Mouse (Mus musculus) embryonic facial prominence, embryonic 11.5 days (tissue): ENCODE results near the gene Mrpl14. TPM values are rescaled to one million over a fixed set of nuclear protein-coding genes. Genes with fewer than 3 reads are reported as not detected.

Experiments
- ATAC-seq: fragments of 200-750 bp; cut with Nextera tagmentation; replicated peaks from 2 replicates; pipeline ENCODE4 v1.8.0; 2017; ENCODE audit warnings: low read depth; ENCODE audit not compliant: insufficient number of reproducible peaks, low FRiP score, low TSS enrichment
- DNase-seq: peaks from one replicate; pipeline ENCODE4 v3.0.0-alpha.2; 2015; ENCODE audit warnings: low spot score
- H3K27ac ChIP-seq: fragments of 300-500 bp; sonication (generic); replicated peaks from 2 replicates; pipeline ENCODE4 v1.5.1; 2014; ENCODE audit warnings: mild to moderate bottlenecking, low read depth, low read length, control low read depth
- H3K27me3 ChIP-seq: fragments of 300-500 bp; sonication (generic); 2 replicates; pipeline ENCODE4 v1.6.1; 2014; ENCODE audit warnings: mild to moderate bottlenecking, low read length, moderate library complexity, mixed read lengths; ENCODE audit not compliant: control insufficient read depth, insufficient read depth
- H3K36me3 ChIP-seq: fragments of 300-500 bp; sonication (generic); replicated peaks from 2 replicates; pipeline ENCODE4 v1.6.1; 2014; ENCODE audit warnings: low read depth, mild to moderate bottlenecking, low read length, moderate library complexity, mixed read lengths; ENCODE audit not compliant: control insufficient read depth, insufficient read depth
- H3K4me1 ChIP-seq: fragments of 300-500 bp; sonication (generic); 2 replicates; pipeline ENCODE4 v1.6.1; 2014; ENCODE audit warnings: low read length, mixed read lengths; ENCODE audit not compliant: control insufficient read depth, insufficient read depth
- H3K4me2 ChIP-seq: fragments of 300-500 bp; sonication (generic); 2 replicates; pipeline ENCODE4 v1.6.1; 2014; ENCODE audit warnings: low read depth, mild to moderate bottlenecking, control low read depth, low read length, moderate library complexity
- H3K4me3 ChIP-seq: fragments of 300-500 bp; sonication (generic); 2 replicates; pipeline ENCODE4 v1.5.1; 2014; ENCODE audit warnings: low read depth, low read length, control low read depth
- H3K9ac ChIP-seq: fragments of 300-500 bp; sonication (generic); replicated peaks from 2 replicates; pipeline ENCODE4 v1.6.1; 2014; ENCODE audit warnings: mild to moderate bottlenecking, control low read depth, low read length
- H3K9me3 ChIP-seq: fragments of 300-500 bp; sonication (generic); replicated peaks from 2 replicates; pipeline ENCODE4 v1.6.1; 2016; ENCODE audit warnings: mild to moderate bottlenecking, low read length, inconsistent platforms, mixed read lengths; ENCODE audit not compliant: control insufficient read depth
- WGBS: fragments of 180-500 bp; shearing (Covaris S2); extraction: QIAGEN DNeasy Blood & Tissue Kit; methylation state at CpG from one replicate; pipeline ENCODE4 v1.1.7; 2014; 5-methylcytosine and 5-hydroxymethylcytosine counted together
- polyA plus RNA-seq: library from polyadenylated mRNA; unstranded; fragments of >200 nt; fragmentation: Nextera tagmentation; extraction: Ambion mirVana; gene quantifications from 2 replicates; pipeline ENCODE4 v1.2.1, GENCODE M21; 2014

Mrpl14 gene
- polyA plus RNA-seq, 1 experiment from 2014 or later, result 127 TPM

DNA sequence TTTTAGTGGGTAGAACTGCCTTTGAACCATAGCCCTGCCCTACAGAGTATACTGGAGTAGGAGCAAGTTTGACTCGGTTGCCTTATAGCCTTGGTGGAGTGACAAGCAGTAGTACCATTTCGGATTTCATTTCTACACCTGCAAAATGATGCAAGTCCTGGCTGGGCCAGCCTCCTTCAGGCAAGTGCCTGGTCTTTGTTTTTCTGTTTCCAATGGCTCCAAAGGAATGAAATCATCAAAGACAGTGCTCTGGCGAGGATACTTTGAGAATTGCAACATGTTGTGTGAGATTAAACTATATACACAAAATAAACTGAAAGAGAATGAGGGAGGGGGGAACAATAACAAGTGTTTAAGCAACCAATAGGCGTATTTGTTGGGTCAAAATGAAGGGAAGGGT, 3.9 kb downstream of the Mrpl14 start:
- H3K36me3 ChIP-seq, result no peaks in the 10 kb centered on the region
- H3K9me3 ChIP-seq, result no peaks in the 10 kb centered on the region

DNA sequence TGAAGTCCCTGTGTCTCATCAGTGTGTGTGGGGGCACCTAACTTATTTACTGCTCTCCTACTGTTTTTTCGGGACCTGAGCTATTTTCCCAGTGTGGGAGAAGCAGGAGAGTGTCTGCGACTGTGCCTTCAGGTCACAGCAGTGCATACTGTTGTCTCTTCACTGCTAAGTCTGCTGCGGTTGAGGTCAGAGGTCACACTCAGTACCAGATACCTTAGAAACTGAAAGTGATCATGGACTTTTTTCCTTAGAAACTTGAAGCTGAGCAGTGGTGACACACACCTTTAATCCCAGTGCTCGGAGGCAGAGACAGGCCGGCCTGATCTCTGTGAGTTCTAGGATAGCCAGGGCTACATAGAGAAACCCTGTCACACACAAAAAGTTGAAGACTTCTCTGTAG, 6.0 kb downstream of the Mrpl14 start:
- Histone ChIP-seq H3K27me3 (no peaks in the 10 kb centered on the region), H3K36me3 (no peaks in the 10 kb centered on the region), H3K4me2 (no peak overlapping the region), H3K9ac (no peak overlapping the region), H3K27ac (no peak overlapping the region), H3K4me1 (no peaks in the 10 kb centered on the region; the same call in 1 of the 2 replicates), H3K9me3 (no peaks in the 10 kb centered on the region), H3K4me3 (no peak overlapping the region)
- WGBS, result 68% methylated on average over 5 of the region's 5 CpGs
- DNase-seq, result no peak
- ATAC-seq, result no peak

More for the DNA sequence above, 3.9 kb downstream of the Mrpl14 start:
- Histone ChIP-seq H3K4me2 (no peak overlapping the region), H3K4me3 (no peak overlapping the region), H3K4me1 (no peaks in the 10 kb centered on the region; the same call in 1 of the 2 replicates), H3K27me3 (no peaks in the 10 kb centered on the region), H3K9ac (no peak overlapping the region), H3K27ac (no peak overlapping the region)
- DNase-seq, result no peak
- no peak for ATAC-seq
- WGBS, result 89% methylated on average over 4 of the region's 4 CpGs

DNA sequence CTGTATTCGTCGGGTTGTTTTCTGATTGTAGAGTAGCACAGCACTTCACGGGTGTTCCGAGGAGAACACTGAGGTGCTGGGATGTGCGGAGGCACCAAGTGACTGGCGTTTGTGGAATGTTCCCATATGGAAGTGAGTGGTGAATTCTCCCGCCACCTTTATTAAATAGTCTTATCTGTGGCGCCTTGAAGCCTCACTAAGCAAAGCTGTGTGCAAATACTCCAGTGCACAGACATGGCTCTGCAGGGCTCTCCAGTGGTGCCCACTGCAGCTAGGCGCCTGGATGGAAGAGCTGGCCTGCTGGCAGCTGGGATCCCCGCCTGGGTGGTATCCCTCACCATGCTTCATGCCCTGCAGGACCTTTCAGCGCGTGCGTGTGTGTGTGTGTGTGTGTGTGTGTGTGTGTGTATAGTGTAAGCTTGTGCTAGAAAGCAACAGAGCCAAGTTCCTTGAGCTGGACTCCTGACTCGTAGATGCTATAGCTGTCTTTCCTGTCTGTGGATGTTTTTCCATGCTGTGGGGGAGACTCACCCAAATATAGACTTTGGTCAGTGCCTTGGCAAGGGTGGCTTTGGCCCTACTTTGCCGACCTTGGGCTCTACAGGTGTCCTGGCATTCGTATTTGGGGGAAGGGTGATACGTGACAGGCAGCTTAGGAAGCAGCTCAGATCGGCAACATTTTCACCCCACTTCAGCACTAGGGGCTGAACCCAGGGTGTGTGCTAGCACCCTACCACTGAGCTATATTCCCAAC, 7.9 kb downstream of the Mrpl14 start:
- Histone ChIP-seq H3K9ac (no peak overlapping the region), H3K36me3 (0 out of 2 replicates have a peak, but pooled peaks cover 2% of the 10 kb centered on the region), H3K4me3 (no peak overlapping the region), H3K9me3 (no peaks in the 10 kb centered on the region), H3K27me3 (no peaks in the 10 kb centered on the region), H3K4me2 (no peak overlapping the region), H3K27ac (no peak overlapping the region), H3K4me1 (no peaks in the 10 kb centered on the region; the same call in 1 of the 2 replicates)
- 85% methylated on average over 18 of the region's 18 CpGs for WGBS
- DNase-seq (no peak), ATAC-seq (no peak)

DNA sequence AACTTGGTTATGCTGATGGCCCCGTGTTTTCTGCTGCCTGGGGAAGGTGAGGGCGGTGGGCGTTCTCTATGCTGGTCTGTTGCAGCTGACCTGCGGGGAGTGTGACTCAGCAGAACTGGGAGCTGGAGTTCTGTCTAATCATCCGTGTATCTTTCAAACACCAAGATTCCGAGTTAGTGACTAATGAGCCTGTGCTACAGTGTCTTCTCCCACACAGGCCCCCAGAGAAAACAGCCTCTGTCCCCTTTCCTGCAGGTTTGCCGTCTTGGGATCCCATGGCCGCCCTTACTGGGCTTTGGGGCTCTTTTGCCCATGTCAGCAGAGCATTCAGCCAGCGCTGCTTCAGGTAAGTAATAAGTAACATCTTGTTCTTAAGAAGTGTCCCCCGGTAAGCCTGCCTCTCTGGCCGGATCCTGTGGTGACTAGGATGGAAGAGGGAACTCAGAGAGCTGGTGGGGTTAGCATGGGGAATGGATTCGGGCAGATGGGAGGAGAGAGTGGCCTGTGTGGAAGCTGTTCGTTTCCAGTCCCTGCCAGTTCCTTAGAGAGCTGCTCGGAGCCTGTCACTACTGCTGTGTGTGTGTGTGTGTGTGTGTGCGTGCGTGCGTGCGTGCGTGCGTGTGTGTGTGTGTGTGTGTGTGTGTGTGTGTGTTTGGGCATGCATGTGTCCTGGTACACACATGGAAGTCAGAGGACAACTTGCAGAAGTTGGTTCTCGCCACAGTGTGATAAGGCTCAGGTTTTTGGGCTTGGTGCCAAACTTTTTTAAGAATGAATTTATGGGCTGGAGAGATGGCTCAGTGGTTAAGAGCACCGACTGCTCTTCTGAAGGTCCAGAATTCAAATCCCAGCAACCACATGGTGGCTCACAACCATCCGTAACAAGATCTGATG, 9.4 kb downstream of the Mrpl14 start:
- H3K27me3 ChIP-seq, result no peaks in the 10 kb centered on the region
- DNase-seq (no peak), ATAC-seq (no peak)
- WGBS, result 79% methylated on average over 23 of the region's 23 CpGs
- H3K4me3 ChIP-seq, result no peak overlapping the region
- no peaks in the 10 kb centered on the region; the same call in 1 of the 2 replicates for H3K4me1 ChIP-seq
- no peak overlapping the region for H3K4me2 ChIP-seq
- H3K9ac ChIP-seq, result no peak overlapping the region
- no peaks in the 10 kb centered on the region for H3K9me3 ChIP-seq
- 0 out of 2 replicates have a peak, but pooled peaks cover 5% of the 10 kb centered on the region for H3K36me3 ChIP-seq
- no peak overlapping the region for H3K27ac ChIP-seq

DNA sequence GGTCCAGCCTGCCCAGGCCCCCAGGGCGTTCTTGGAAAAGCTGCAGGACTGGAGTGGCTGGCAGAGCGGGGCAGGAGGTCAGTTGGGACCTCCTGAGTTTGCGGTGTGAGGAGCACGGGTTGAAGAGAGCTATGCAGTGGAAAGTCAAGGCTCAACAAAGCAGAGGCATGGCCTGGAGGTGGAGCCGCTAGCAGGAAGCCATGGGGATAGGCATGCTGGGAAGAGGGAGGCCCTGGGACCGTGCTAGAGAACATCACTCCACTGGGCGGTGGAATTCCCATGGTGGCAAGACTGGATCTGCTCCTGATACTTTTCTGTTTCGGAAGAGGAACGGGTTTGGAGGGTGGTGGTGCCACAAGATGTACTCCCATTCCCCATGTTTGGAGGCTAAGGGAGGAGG, 10.9 kb downstream of the Mrpl14 start:
- Histone ChIP-seq H3K4me1 (no peaks in the 10 kb centered on the region; the same call in 1 of the 2 replicates), H3K36me3 (0 out of 2 replicates have a peak, but pooled peaks cover 5% of the 10 kb centered on the region), H3K4me2 (no peak overlapping the region), H3K4me3 (no peak overlapping the region), H3K27me3 (no peaks in the 10 kb centered on the region), H3K27ac (no peak overlapping the region), H3K9me3 (no peaks in the 10 kb centered on the region), H3K9ac (no peak overlapping the region)
- ATAC-seq (no peak), DNase-seq (no peak)
- 90% methylated on average over 9 of the region's 9 CpGs for WGBS

DNA sequence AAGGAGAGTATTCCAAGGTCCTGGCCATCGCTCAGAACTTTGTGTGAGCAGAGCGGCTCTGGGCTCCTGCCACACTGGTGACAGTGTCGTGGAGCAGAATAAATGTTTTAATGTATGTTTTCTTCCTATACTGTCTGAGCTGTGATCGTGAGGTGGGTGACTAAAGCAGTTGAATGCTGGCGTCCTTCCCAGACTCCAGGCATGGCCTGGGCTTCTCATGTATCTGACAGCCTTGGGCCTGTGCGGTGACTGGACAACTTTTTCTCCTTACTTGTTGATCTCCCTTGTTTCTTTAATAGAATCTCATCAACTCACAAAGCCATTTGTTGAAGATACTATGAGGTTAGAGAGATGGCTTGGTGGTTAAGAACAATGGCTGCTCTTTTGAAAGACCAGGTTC, 12.2 kb downstream of the Mrpl14 start:
- no peak for DNase-seq
- H3K4me1 ChIP-seq, result no peaks in the 10 kb centered on the region; the same call in 1 of the 2 replicates
- H3K4me3 ChIP-seq, result no peak overlapping the region
- WGBS, result 92% methylated on average over 6 of the region's 6 CpGs
- no peak overlapping the region for H3K9ac ChIP-seq
- ATAC-seq, result no peak
- no peaks in the 10 kb centered on the region for H3K9me3 ChIP-seq
- no peaks in the 10 kb centered on the region for H3K27me3 ChIP-seq
- no peak overlapping the region for H3K27ac ChIP-seq
- 0 out of 2 replicates have a peak, but pooled peaks cover 5% of the 10 kb centered on the region for H3K36me3 ChIP-seq
- no peak overlapping the region for H3K4me2 ChIP-seq

DNA sequence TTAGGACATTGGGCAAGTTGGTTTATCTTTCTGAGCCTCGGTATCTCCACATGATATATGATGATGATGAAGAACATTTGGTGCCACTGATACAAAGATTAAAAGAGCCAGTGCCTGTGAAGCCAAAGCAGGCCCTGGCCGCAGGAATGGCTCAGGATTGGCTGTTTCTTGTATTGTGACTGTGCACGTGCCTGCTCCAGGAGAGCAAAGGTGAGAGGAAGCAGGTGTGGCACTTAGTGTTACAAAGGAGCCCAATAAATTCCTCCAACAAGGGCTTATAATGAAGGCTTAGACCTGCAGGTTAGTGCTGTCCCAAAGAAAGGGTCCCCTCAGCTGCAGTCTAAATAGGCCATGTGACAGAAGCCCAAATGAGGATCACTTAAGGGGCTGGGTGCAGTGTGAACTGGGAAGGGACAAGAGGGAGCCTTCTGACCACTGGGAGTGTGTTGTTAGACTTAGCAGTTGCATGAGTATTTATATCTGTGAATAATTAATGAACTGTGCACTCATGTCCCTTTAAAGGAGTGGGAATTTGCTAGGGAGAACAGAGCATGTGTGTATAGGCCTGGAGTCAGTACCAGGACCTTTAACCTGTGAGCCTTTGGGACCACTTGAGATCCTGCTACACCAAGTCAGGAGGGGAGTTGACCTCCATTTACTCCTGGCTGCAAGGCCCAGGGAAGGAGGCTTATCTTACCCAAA, 13.1 kb downstream of the Mrpl14 start:
- H3K27me3 ChIP-seq, result no peaks in the 10 kb centered on the region
- no peak overlapping the region for H3K4me3 ChIP-seq
- no peak overlapping the region for H3K9ac ChIP-seq
- no peak overlapping the region for H3K4me2 ChIP-seq
- ATAC-seq (no peak), DNase-seq (no peak)
- H3K4me1 ChIP-seq, result no peaks in the 10 kb centered on the region; the same call in 1 of the 2 replicates
- H3K27ac ChIP-seq, result no peak overlapping the region
- WGBS, result 86% methylated on average over 3 of the region's 3 CpGs
- 0 out of 2 replicates have a peak, but pooled peaks cover 5% of the 10 kb centered on the region for H3K36me3 ChIP-seq
- H3K9me3 ChIP-seq, result no peaks in the 10 kb centered on the region
